Mouse (Mus musculus): ENCODE data around the gene Sod2. TPM values are rescaled to one million over a fixed set of nuclear protein-coding genes. Genes with fewer than 3 reads are reported as not detected.
"Not testable (repeated sequence)": the region's sequence is repeated elsewhere in the genome, so short reads cannot be mapped to it uniquely, and the experiment has no call there.

The Sod2 gene
- polyA plus RNA-seq, 1 experiment from 2014 or later: 89.2 TPM

DNA sequence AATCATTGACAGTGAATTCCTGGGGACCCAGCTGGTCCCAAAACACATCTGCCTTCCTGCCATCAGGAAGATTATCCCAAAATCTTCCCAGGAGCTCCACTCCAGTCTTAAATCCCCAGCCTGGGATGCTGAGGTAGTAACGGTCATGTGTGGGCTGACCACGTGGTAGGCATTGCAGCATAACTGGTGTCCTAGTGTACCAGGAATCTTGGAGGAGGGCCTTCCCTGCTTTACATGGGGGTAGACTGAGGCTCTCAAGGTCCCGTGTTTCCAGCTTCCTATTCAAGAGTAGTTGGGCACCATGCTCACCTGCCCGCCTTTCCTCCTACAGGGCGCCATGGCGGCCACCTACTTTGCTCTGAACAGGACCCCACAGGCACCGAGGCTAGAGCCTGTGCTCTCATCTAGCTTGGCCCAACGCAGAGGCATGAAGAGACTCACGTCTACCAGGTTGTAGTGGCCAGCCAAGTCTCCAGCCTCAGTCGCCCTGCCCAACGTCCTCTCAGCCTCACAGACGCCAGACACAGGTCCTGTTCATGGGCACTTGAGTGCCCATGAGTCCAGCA lies 30.1 kb downstream of the Sod2 start:
- not testable (repeated sequence) for H3K27ac ChIP-seq, H3K36me3 ChIP-seq, H3K4me1 ChIP-seq, H3K9ac ChIP-seq, H3K4me3 ChIP-seq, H3K9me3 ChIP-seq, H3K27me3 ChIP-seq, H3K4me2 ChIP-seq
- peak; percentile 63 for ATAC-seq (ENCODE audit: insufficient number of reproducible peaks, low FRiP score, low TSS enrichment, low read depth)
- WGBS: 83% methylated on average over 4 of the region's 12 CpGs

DNA sequence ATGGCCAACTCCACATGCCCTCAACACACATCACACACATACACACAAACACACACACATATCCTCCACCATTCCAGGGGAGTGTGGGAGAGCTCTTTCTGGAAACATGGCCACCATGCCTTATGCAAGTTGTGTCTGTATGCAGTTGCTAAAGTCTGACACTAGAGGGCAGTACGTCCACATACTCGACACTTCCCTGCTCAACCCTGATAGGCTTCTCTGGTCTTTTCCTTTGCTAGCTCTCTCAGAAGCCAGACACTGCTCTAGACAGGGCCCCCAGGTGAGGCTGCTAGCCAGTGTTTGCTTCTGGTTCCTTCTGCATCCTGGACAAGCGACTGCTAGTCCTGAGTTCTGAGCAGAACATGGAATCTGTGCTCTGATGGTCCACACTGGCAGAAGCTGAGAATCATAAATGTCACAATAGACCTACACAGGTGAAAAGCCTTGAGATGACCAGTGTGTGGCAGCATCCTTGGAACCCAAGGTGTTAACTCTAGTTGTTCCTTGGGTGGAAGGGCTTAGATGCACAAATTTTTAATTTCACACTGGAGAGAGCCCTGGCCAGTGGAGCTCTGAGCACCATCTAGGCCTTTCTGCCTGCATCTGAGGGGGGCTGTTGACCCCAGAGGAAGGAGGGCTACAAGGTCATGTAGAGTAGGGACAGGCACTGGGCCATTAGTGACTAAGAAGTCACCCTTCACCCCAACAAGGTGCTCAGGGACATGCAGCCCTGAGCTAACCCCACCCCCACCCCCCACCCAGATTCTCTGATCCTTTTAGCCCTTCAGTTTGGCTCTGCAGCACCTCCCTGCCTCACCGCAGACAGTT lies 37.4 kb downstream of the Sod2 start:
- H3K4me3 ChIP-seq; H3K36me3 ChIP-seq; H3K27me3 ChIP-seq; H3K4me1 ChIP-seq; H3K4me2 ChIP-seq; H3K27ac ChIP-seq; H3K9ac ChIP-seq; H3K9me3 ChIP-seq; ATAC-seq (ENCODE audit: insufficient number of reproducible peaks, low FRiP score, low TSS enrichment, low read depth): not testable (repeated sequence)
- 19% methylated on average over 4 of the region's 4 CpGs for WGBS

DNA sequence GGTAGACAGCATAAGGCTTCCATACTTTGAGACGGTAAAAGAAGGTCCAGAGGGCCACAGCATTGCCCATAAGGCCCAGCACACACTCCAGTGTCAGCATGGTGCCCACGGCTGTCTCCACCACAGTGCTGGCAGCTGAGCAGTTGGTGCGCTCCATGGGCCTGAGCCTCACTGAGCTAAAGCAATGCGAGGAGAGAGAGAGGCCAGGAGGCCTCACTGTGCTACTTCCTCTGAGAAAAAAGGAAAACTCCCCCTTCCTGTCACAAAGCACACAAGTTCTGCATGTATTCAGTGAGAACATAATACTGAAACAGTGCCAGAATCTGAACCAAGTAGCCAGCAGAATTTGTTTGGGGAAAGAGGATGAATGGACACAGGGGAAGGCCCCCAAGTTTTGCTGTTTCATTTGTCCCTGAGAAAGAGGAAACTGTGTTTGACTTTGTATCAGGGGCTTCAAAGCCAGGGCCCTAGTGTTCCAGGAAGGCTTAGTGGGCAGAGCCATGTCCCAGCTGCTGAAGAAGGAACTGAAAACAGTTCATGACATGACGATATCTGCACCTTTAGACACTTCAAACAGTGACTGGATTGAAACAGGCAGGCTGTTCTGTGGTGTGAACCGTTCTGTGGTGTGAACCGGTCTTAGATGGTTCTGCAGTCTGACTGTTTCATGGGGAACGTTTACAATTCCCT lies 45.6 kb downstream of the Sod2 start, which contains the start of gene Gpr31b:
Gene Gpr31b (minus strand): TSS at position 173 of the 690 bp plus-strand sequence.
- WGBS: 79% methylated on average over 2 of the region's 8 CpGs
- not testable (repeated sequence) for H3K4me3 ChIP-seq, H3K9me3 ChIP-seq, H3K36me3 ChIP-seq, H3K4me2 ChIP-seq, H3K27me3 ChIP-seq, H3K9ac ChIP-seq, H3K27ac ChIP-seq, H3K4me1 ChIP-seq
- ATAC-seq (ENCODE audit: insufficient number of reproducible peaks, low FRiP score, low TSS enrichment, low read depth): 0 out of 2 replicates have a peak, but pooled peaks have one; percentile 36

DNA sequence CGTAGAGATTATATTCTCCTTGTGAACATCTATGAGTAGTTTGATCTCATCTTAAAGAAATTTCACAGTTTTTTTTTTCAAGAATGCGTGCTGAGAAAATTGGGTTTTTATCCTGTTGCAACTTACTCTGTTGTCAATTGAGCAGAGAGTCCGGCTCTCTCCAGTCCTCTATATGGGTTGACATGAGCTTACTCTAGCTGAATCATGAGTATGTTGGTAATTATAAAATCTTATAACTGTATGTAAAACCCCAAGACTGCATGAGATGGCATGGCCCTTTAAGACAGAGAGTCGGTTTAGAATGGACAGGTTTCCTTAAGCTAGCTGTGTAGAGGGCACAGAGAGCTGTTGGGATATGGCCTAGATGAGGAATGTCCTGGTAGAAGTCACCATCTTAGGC lies 54.2 kb downstream of the Sod2 start, which contains the start of gene Tcp10b:
Gene Tcp10b (plus strand): TSS at position 301 of the 400 bp plus-strand sequence.
- H3K4me2 ChIP-seq; H3K9me3 ChIP-seq; H3K36me3 ChIP-seq; H3K4me3 ChIP-seq; H3K4me1 ChIP-seq; H3K27ac ChIP-seq; H3K9ac ChIP-seq; ATAC-seq (ENCODE audit: insufficient number of reproducible peaks, low FRiP score, low TSS enrichment, low read depth); H3K27me3 ChIP-seq: not testable (repeated sequence)
- 87% methylated on average over 4 of the region's 4 CpGs for WGBS

DNA sequence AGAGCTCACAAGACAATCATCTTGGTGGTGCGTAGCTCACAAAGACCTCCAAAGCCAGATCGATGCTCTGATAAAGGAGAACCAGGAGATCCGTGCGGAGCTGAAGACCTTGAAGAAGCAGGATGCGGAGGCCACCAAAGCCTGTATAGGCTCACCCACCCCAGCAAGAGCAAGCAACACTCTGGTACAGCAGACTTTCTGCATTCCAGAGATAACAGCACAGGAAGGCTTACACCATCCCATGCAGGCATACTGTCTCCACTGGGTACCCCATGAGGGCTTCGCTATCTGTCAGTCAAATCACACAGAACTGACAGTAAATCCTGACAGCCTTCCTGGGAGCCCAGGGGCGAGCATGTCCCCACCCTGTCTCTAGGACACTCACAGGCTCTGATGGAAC lies 56.2 kb downstream of the Sod2 start:
- not testable (repeated sequence) for H3K4me2 ChIP-seq; H3K27ac ChIP-seq; H3K4me3 ChIP-seq; H3K9me3 ChIP-seq; H3K27me3 ChIP-seq; H3K4me1 ChIP-seq; ATAC-seq (ENCODE audit: insufficient number of reproducible peaks, low FRiP score, low TSS enrichment, low read depth); H3K9ac ChIP-seq; H3K36me3 ChIP-seq
- 75% methylated on average over 7 of the region's 7 CpGs for WGBS

DNA sequence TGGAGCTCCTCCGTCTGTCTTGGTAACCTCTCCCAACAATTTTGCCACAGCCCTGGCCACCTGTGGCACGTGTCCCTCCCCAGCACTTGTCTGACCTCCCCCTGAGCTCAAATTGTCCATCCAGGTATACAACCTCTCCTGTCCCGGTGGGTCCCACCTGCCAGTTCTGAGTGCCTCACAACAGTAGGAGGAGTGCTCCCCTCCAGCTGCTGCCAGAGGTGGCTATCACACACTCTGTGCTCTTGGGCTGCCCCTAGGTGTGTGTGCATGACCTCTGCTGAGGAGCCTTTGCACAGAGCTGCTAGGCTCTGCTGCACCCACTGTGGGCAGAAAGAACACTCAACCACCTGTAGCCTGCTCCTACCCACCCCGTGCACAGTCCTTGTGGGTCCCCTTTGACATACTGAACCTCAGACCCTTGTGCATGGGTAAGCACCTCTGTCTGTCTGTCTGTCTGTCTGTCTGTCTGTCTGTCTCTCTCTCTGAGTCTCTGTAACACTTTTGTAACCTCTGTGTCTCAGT lies 61.3 kb downstream of the Sod2 start:
- not testable (repeated sequence) for ATAC-seq (ENCODE audit: insufficient number of reproducible peaks, low FRiP score, low TSS enrichment, low read depth); H3K9me3 ChIP-seq; H3K9ac ChIP-seq; H3K27ac ChIP-seq; H3K36me3 ChIP-seq; H3K4me3 ChIP-seq; H3K4me2 ChIP-seq; H3K4me1 ChIP-seq; H3K27me3 ChIP-seq
- WGBS: 89% methylated on average over 1 of the region's 4 CpGs

DNA sequence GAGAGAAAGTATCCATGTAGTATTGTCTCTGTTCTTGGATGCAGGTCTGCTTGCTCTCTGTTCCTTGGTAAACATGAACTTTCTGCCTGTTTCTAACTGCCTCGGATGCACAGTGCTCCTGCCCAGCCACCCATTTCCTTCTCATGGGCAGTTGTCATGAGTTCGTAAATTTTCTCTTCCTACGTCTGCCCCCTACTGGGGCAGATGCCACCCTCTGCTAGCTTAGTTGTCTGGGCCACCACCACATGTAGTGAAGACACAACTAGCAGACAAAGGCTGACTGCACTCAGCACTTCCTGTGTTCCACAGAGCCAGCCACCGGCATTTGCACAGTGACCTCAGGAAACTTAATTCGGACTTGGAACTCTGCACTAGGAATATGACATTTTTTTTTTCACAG lies 62.6 kb downstream of the Sod2 start:
- not testable (repeated sequence) for H3K27ac ChIP-seq; H3K36me3 ChIP-seq; H3K9me3 ChIP-seq; H3K9ac ChIP-seq; H3K27me3 ChIP-seq; ATAC-seq (ENCODE audit: insufficient number of reproducible peaks, low FRiP score, low TSS enrichment, low read depth); H3K4me3 ChIP-seq; H3K4me2 ChIP-seq; H3K4me1 ChIP-seq
- 68% methylated on average over 4 of the region's 5 CpGs for WGBS

Other genes starting within 250 kb of the Sod2 start
- 45.0 TPM in 2 replicates for gene Igf2r, start 237.2 kb upstream of the Sod2 start, polyA plus RNA-seq (2015; fragmentation: Nextera tagmentation; extraction: Ambion mirVana)
- gene Mas1, start 138.7 kb upstream of the Sod2 start, polyA plus RNA-seq (2015; fragmentation: Nextera tagmentation; extraction: Ambion mirVana): 0.92 and 1.5 TPM in 2 replicates
- 0.17 and 0.29 TPM in 2 replicates for gene Mrgprh, start 130.8 kb upstream of the Sod2 start, polyA plus RNA-seq (2015; fragmentation: Nextera tagmentation; extraction: Ambion mirVana)
- gene Pnldc1, start 96.6 kb upstream of the Sod2 start, polyA plus RNA-seq (2015; fragmentation: Nextera tagmentation; extraction: Ambion mirVana): 1.6 and 2.2 TPM in 2 replicates
- gene Tcp1, start 91.1 kb upstream of the Sod2 start, polyA plus RNA-seq (2015; fragmentation: Nextera tagmentation; extraction: Ambion mirVana): 354 and 369 TPM in 2 replicates
- gene Mrpl18, start 90.5 kb upstream of the Sod2 start, polyA plus RNA-seq (2015; fragmentation: Nextera tagmentation; extraction: Ambion mirVana): 132 and 136 TPM in 2 replicates
- 0.63 and 0.72 TPM in 2 replicates for gene Acat3, start 66.2 kb upstream of the Sod2 start, polyA plus RNA-seq (2015; fragmentation: Nextera tagmentation; extraction: Ambion mirVana)
- gene Acat2, start 46.1 kb upstream of the Sod2 start, polyA plus RNA-seq (2015; fragmentation: Nextera tagmentation; extraction: Ambion mirVana): 128 and 133 TPM in 2 replicates
- gene Wtap, start 12.7 kb upstream of the Sod2 start, polyA plus RNA-seq (2015; fragmentation: Nextera tagmentation; extraction: Ambion mirVana): 106 and 124 TPM in 2 replicates
- 0.22 TPM in 1 of 2 replicates, not detected in the other for gene Gpr31b, start 45.5 kb downstream of the Sod2 start, polyA plus RNA-seq (2015; fragmentation: Nextera tagmentation; extraction: Ambion mirVana)
- gene Tcp10b, start 54.3 kb downstream of the Sod2 start, polyA plus RNA-seq (2015; fragmentation: Nextera tagmentation; extraction: Ambion mirVana): 0.10 TPM in 1 of 2 replicates, not detected in the other
- gene Unc93a, start 125.0 kb downstream of the Sod2 start, polyA plus RNA-seq (2015; fragmentation: Nextera tagmentation; extraction: Ambion mirVana): 0.08 and 0.14 TPM in 2 replicates
- not detected in 2 replicates for gene Smok2a, start 214.3 kb downstream of the Sod2 start, polyA plus RNA-seq (2015; fragmentation: Nextera tagmentation; extraction: Ambion mirVana)
- gene Smok2b, start 223.4 kb downstream of the Sod2 start, polyA plus RNA-seq (2015; fragmentation: Nextera tagmentation; extraction: Ambion mirVana): not detected in 2 replicates